Mouse (Mus musculus): ENCODE measurements around the gene Xylt1.

DNA sequence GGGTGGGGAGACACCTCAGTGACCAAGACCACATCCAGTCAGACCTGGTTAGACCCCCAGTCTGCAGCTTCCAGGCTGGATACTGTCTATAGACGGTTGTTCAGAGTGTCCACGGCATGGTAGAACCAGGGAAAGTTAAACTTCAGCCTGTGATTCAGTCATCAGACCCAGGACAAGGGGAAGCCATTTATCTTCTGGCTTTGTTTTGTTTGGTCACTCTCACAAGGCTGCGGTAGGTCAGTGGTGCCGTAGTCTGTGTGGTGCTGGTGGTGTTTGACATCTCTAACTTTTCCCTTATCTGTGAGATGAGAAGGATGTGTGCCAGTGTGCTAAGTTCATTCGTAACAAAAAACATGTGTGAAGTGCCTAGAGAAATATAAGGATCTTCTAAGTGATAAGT lies 152.4 kb downstream of the Xylt1 start:
- TF ChIP-seq CTCF (IDR thresholded peaks at IDR 0.05; ENCODE audit: low read depth, low read length), result no peak
- no peak for TF ChIP-seq POLR2A (IDR thresholded peaks at IDR 0.05; ENCODE audit: borderline replicate concordance, low read depth, low read length)

Measured in bone marrow macrophage, adult 2 months (primary cell).